Mouse (Mus musculus): ENCODE data around the gene Ttc27. TPM values are rescaled to one million over a fixed set of nuclear protein-coding genes. Genes with fewer than 3 reads are reported as not detected.

Ttc27 gene
- total and polyA plus RNA-seq, 3 experiments = 55.2 to 59.9 TPM; not detected in 1

GRCm38 (mm10) chr17:74879768-74880167, 162.2 kb downstream of the Ttc27 start:
- no peaks in the 10 kb centered on the region for H3K9me3 ChIP-seq (replicated peaks; ENCODE audit: insufficient read depth, low read length)
- no peak overlapping the region for H3K4me3 ChIP-seq (ENCODE audit: control insufficient read depth in 1 of 2, insufficient read depth in 1 of 2, low read depth in 2 of 2, low read length in 2 of 2)
- no peak overlapping the region for H3K27ac ChIP-seq (ENCODE audit: control insufficient read depth, low read depth, low read length)
- TF ChIP-seq MAFK (IDR thresholded peaks at IDR 0.05; ENCODE audit: borderline replicate concordance, low read depth, low read length) (no peak), MXI1 (IDR thresholded peaks at IDR 0.05; ENCODE audit: low read depth, low read length) (no peak), RAD21 (IDR thresholded peaks at IDR 0.05; ENCODE audit: low read depth, low read length) (no peak), USF1 (IDR thresholded peaks at IDR 0.05; ENCODE audit: low read depth, low read length) (no peak)
- no peaks in the 10 kb centered on the region for H3K27me3 ChIP-seq (ENCODE audit: control insufficient read depth in 1 of 2, insufficient read depth in 2 of 2, low read length in 2 of 2)
- no peaks in the 10 kb centered on the region for H3K36me3 ChIP-seq (ENCODE audit: control insufficient read depth in 1 of 2, insufficient read depth in 2 of 2, low read length in 2 of 2)
- no peaks in the 10 kb centered on the region for H3K79me2 ChIP-seq (ENCODE audit: control insufficient read depth, insufficient read depth, low read length, poor library complexity)
- H3K4me1 ChIP-seq (ENCODE audit: control insufficient read depth in 1 of 2, insufficient read depth in 2 of 2, low read length in 2 of 2) = no peaks in the 10 kb centered on the region
- DNase-seq (ENCODE audit: low read depth, low spot score) = no peak
- H3K9ac ChIP-seq (ENCODE audit: control insufficient read depth, low read depth, low read length, poor library complexity, severe bottlenecking) = no peak overlapping the region

GRCm38 (mm10) chr17:74887039-74887438, 169.5 kb downstream of the Ttc27 start:
- Histone ChIP-seq H3K9me3 (replicated peaks; ENCODE audit: insufficient read depth, low read length) (no peaks in the 10 kb centered on the region), H3K27me3 (ENCODE audit: control insufficient read depth in 1 of 2, insufficient read depth in 2 of 2, low read length in 2 of 2) (no peaks in the 10 kb centered on the region), H3K4me3 (ENCODE audit: control insufficient read depth in 1 of 2, insufficient read depth in 1 of 2, low read depth in 2 of 2, low read length in 2 of 2) (no peak overlapping the region), H3K4me1 (ENCODE audit: control insufficient read depth in 1 of 2, insufficient read depth in 2 of 2, low read length in 2 of 2) (no peaks in the 10 kb centered on the region), H3K27ac (ENCODE audit: control insufficient read depth, low read depth, low read length) (no peak overlapping the region), H3K36me3 (ENCODE audit: control insufficient read depth in 1 of 2, insufficient read depth in 2 of 2, low read length in 2 of 2) (no peaks in the 10 kb centered on the region), H3K79me2 (ENCODE audit: control insufficient read depth, insufficient read depth, low read length, poor library complexity) (no peaks in the 10 kb centered on the region), H3K9ac (ENCODE audit: control insufficient read depth, low read depth, low read length, poor library complexity, severe bottlenecking) (no peak overlapping the region)
- no peak for TF ChIP-seq UBTF (IDR thresholded peaks at IDR 0.05; ENCODE audit: borderline replicate concordance, insufficient read depth, low read depth, low read length)
- no peak for DNase-seq (ENCODE audit: low read depth, low spot score)

GRCm38 (mm10) chr17:74888836-74889534, 171.5 kb downstream of the Ttc27 start:
- no peaks in the 10 kb centered on the region for H3K9me3 ChIP-seq (replicated peaks; ENCODE audit: insufficient read depth, low read length)
- no peak for DNase-seq (ENCODE audit: low read depth, low spot score)
- no peak overlapping the region for H3K27ac ChIP-seq (ENCODE audit: control insufficient read depth, low read depth, low read length)
- no peak overlapping the region for H3K9ac ChIP-seq (ENCODE audit: control insufficient read depth, low read depth, low read length, poor library complexity, severe bottlenecking)
- TF ChIP-seq MYC (IDR thresholded peaks at IDR 0.05; ENCODE audit: low read depth, low read length) (no peak), SIN3A (IDR thresholded peaks at IDR 0.05; ENCODE audit: low read length) (no peak), KAT2A (conservative IDR thresholded peaks at IDR 0.05; ENCODE audit: low read depth, low read length) (no peak), TCF12 (IDR thresholded peaks at IDR 0.05; ENCODE audit: low read depth, low read length) (no peak)
- H3K27me3 ChIP-seq (ENCODE audit: control insufficient read depth in 1 of 2, insufficient read depth in 2 of 2, low read length in 2 of 2) = no peaks in the 10 kb centered on the region
- no peaks in the 10 kb centered on the region for H3K36me3 ChIP-seq (ENCODE audit: control insufficient read depth in 1 of 2, insufficient read depth in 2 of 2, low read length in 2 of 2)
- H3K79me2 ChIP-seq (ENCODE audit: control insufficient read depth, insufficient read depth, low read length, poor library complexity) = no peaks in the 10 kb centered on the region
- no peak overlapping the region for H3K4me3 ChIP-seq (ENCODE audit: control insufficient read depth in 1 of 2, insufficient read depth in 1 of 2, low read depth in 2 of 2, low read length in 2 of 2)
- no peaks in the 10 kb centered on the region for H3K4me1 ChIP-seq (ENCODE audit: control insufficient read depth in 1 of 2, insufficient read depth in 2 of 2, low read length in 2 of 2)
